In genomic region chr8:80872688-80873087, GRCm38 (mm10) we compare ENCODE assay signal across 11 mouse cellular contexts. TPM values are rescaled to one million over a fixed set of nuclear protein-coding genes. Genes with fewer than 3 reads are reported as not detected.
DNase-seq lines count a peak whose midpoint lies in the region; ATAC-seq lines count a peak whose summit lies in the region.
"Had no signal": no experiment of that assay in that cellular context is flagged by ENCODE, and none has a peak within 500 bp of the region (broad histone marks: within the 10 kb centered on the region; RNA-seq: fewer than 3 reads in every experiment).

No protein-coding gene starts in this region.

- peaks cover 2% of the 10 kb centered on the region; the same call in 1 of the 2 replicates for H3K36me3 ChIP-seq in heart, embryonic 16.5 days (ENCODE audit: control insufficient read depth, insufficient read depth)
- H3K36me3 ChIP-seq: neural tube, embryonic 13.5 days had no signal

- H3K27ac ChIP-seq in heart, embryonic 16.5 days (ENCODE audit: low read length) = peak overlapping the region; percentile 27; the same call in 1 of the 2 replicates
- H3K27ac ChIP-seq: neural tube, embryonic 13.5 days had no signal

- no peaks in the 10 kb centered on the region for H3K9me3 ChIP-seq in heart, embryonic 16.5 days (replicated peaks; ENCODE audit: control insufficient read depth, low read length)
- H3K9me3 ChIP-seq: neural tube, embryonic 13.5 days had no signal

- H3K9ac ChIP-seq in heart, embryonic 16.5 days (ENCODE audit: low read length) = peak overlapping the region; percentile 13; the same call in 1 of the 2 replicates
- H3K9ac ChIP-seq: neural tube, embryonic 13.5 days had no signal

- H3K4me1 ChIP-seq in heart, embryonic 16.5 days (ENCODE audit: control insufficient read depth, insufficient read depth, low read length) = peaks cover 58% of the 10 kb centered on the region

- no peak for ATAC-seq in heart, embryonic 16.5 days (replicated peaks; ENCODE audit: extremely low read depth, insufficient read depth, low FRiP score)

- DNase-seq in heart, postnatal 25 days (ENCODE audit: low spot score) = no peak
- peak; percentile 49 for DNase-seq in retina, postnatal 1 day
- DNase-seq in retina, embryonic 14.5 days (ENCODE audit: low spot score) = no peak
- peak; percentile 86 to 89 for DNase-seq in cerebellum, postnatal 25 days
- no peak for DNase-seq in thymus, postnatal 25 days
- no peak for DNase-seq in right cerebral cortex, postnatal 14 days
- DNase-seq: spleen, adult 18-20 months; thymus, postnatal 4 days had no signal

- H3K27me3 ChIP-seq in heart, embryonic 16.5 days (ENCODE audit: control insufficient read depth, insufficient read depth, low read length) = no peaks in the 10 kb centered on the region
- H3K27me3 ChIP-seq: neural tube, embryonic 13.5 days had no signal

- intact Hi-C loops in heart, postnatal 25 days (cut with DNase I) = no loop called here

- WGBS in heart, embryonic 16.5 days = 50% methylated on average over 4 of the region's 4 CpGs

- H3K4me3 ChIP-seq in heart, embryonic 16.5 days (ENCODE audit: low read length) = no peak overlapping the region
- H3K4me3 ChIP-seq: neural tube, embryonic 13.5 days had no signal

- H3K4me2 ChIP-seq in heart, embryonic 16.5 days (ENCODE audit: low read depth, low read length) = no peak overlapping the region
- H3K4me2 ChIP-seq: liver, embryonic 11.5 days; neural tube, embryonic 13.5 days had no signal

RNA-seq across cellular contexts. Expression of gene Gab1, which starts 7.6 kb away (rescaled TPM):
- polyA plus RNA-seq in heart, embryonic 16.5 days (2015; fragmentation: Nextera tagmentation; extraction: Ambion mirVana) = 30.4 and 32.3 TPM in 2 replicates
- 10 to 100 TPM; 34.1 to 38.8 TPM for total RNA-seq in heart, postnatal 25 days (2021)

Comparison
In these comparisons a context has a peak if more than half of its experiments do, and no peak if none do; other contexts are left out.
1. DNase-seq: peak in retina, postnatal 1 day (single experiment) and cerebellum, postnatal 25 days (2 of 2); none in heart, postnatal 25 days (single experiment), retina, embryonic 14.5 days (single experiment), thymus, postnatal 25 days (single experiment) and right cerebral cortex, postnatal 14 days (single experiment).